Mouse (Mus musculus) activated CD4-positive, CD25-positive, alpha-beta regulatory T cell, adult 9 weeks (primary cell): ENCODE data around the gene Krt26. TPM values are rescaled to one million over a fixed set of nuclear protein-coding genes. Genes with fewer than 3 reads are reported as not detected.

ENCODE experiments used
- polyA plus RNA-seq: library from polyadenylated mRNA; unstranded; fragments of 100-300 nt; shearing (Covaris generic); gene quantifications from one replicate; pipeline ENCODE4 v1.2.1, GENCODE M21; 2017

Krt26 gene
- not detected for polyA plus RNA-seq

GRCm38 (mm10) chr11:99337866-99338265, at the start of gene Krt26:
TSS of gene Krt26 (minus strand) at chr11:99337966.

GRCm38 (mm10) chr11:99374803-99375202, 37.0 kb upstream of the Krt26 start, which contains the start of gene Krt28:
TSS of gene Krt28 (minus strand) at chr11:99374903.

GRCm38 (mm10) chr11:99351004-99351403, 13.2 kb upstream of the Krt26 start, which contains the start of gene Krt27:
TSS of gene Krt27 (minus strand) at chr11:99351104.

GRCm38 (mm10) chr11:99322851-99323250, 14.9 kb downstream of the Krt26 start, which contains the start of gene Krt25:
TSS of gene Krt25 (minus strand) at chr11:99322951.

GRCm38 (mm10) chr11:99284833-99285312, 52.9 kb downstream of the Krt26 start, which contains the start of gene Krt24:
TSS of gene Krt24 (minus strand) at chr11:99285262.

Other genes with a start within 250 kb of the Krt26 start
- gene Tns4, start 248.7 kb downstream of the Krt26 start, polyA plus RNA-seq: 0.13 TPM
- gene Ccr7, start 182.9 kb downstream of the Krt26 start, polyA plus RNA-seq: 390 TPM
- gene Smarce1, start 106.9 kb downstream of the Krt26 start, polyA plus RNA-seq: 205 TPM
- gene Krt222, start 93.9 kb downstream of the Krt26 start, polyA plus RNA-seq: 1.2 TPM
- gene Krt24, start 52.7 kb downstream of the Krt26 start, polyA plus RNA-seq: not detected
- not detected for gene Krt25, start 15.0 kb downstream of the Krt26 start, polyA plus RNA-seq
- not detected for gene Krt27, start 13.1 kb upstream of the Krt26 start, polyA plus RNA-seq
- gene Krt28, start 36.9 kb upstream of the Krt26 start, polyA plus RNA-seq: not detected
- gene Krt10, start 51.4 kb upstream of the Krt26 start, polyA plus RNA-seq: 12.6 TPM
- not detected for gene Krt12, start 84.3 kb upstream of the Krt26 start, polyA plus RNA-seq
- not detected for gene Krt20, start 100.2 kb upstream of the Krt26 start, polyA plus RNA-seq
- gene Krt23, start 155.2 kb upstream of the Krt26 start, polyA plus RNA-seq: not detected
- gene Krt39, start 183.4 kb upstream of the Krt26 start, polyA plus RNA-seq: not detected
- not detected for gene Krt40, start 205.2 kb upstream of the Krt26 start, polyA plus RNA-seq
- gene Krtap3-3, start 212.9 kb upstream of the Krt26 start, polyA plus RNA-seq: not detected
- gene Krtap3-2, start 218.9 kb upstream of the Krt26 start, polyA plus RNA-seq: not detected
- gene Gm11939, start 221.5 kb upstream of the Krt26 start, polyA plus RNA-seq: not detected
- not detected for gene Krtap3-1, start 228.7 kb upstream of the Krt26 start, polyA plus RNA-seq
- gene Krtap1-5, start 243.1 kb upstream of the Krt26 start, polyA plus RNA-seq: not detected
- gene Krtap1-4, start 245.7 kb upstream of the Krt26 start, polyA plus RNA-seq: not detected